Comparison of ENCODE assay signal across 8 mouse cellular contexts in genomic region chr19:55060964-55061363, GRCm38 (mm10).
A peak's percentile ranks its signal among the peaks of the same experiment; 100 is the strongest.
DNase-seq lines count a peak whose midpoint lies in the region; ATAC-seq and TF ChIP-seq lines count a peak whose summit lies in the region.

No protein-coding gene starts in this region.

- H3K4me1 ChIP-seq in intestine, postnatal 0 days (replicated peaks; ENCODE audit: control insufficient read depth, insufficient read depth, low read length), result no peaks in the 10 kb centered on the region

- H3K9ac ChIP-seq in intestine, postnatal 0 days (ENCODE audit: low read depth, low read length), result 0 out of 2 replicates have a peak overlapping the region, but pooled peaks have one; percentile 27

- H3K27ac ChIP-seq in intestine, postnatal 0 days (ENCODE audit: low read depth, low read length), result no peak overlapping the region

- ATAC-seq in intestine, postnatal 0 days, result peak; percentile 40; the same call in 1 of the 2 replicates

- H3K4me3 ChIP-seq in intestine, postnatal 0 days (ENCODE audit: low read depth, low read length), result peak overlapping the region; percentile 32

- H3K4me2 ChIP-seq in intestine, postnatal 0 days (replicated peaks; ENCODE audit: low read depth), result peak overlapping the region; percentile 74

- H3K9me3 ChIP-seq in intestine, postnatal 0 days (ENCODE audit: control insufficient read depth), result 0 out of 2 replicates have a peak, but pooled peaks cover 4% of the 10 kb centered on the region

- H3K36me3 ChIP-seq in intestine, postnatal 0 days (ENCODE audit: control insufficient read depth, insufficient read depth), result no peaks in the 10 kb centered on the region

- 7% methylated on average over 7 of the region's 7 CpGs for WGBS in intestine, postnatal 0 days

- H3K27me3 ChIP-seq in intestine, postnatal 0 days (replicated peaks; ENCODE audit: control insufficient read depth, insufficient read depth, low read length), result no peaks in the 10 kb centered on the region

- DNase-seq in 3T3-L1 (ENCODE audit: low read depth, low spot score) (peak; percentile 92), adipocyte (ENCODE audit: low spot score) (peak; percentile 83)
- peak; percentile 91 for DNase-seq in embryo, embryonic 10.5 days (ENCODE audit: low spot score)
- peak; percentile 63 for DNase-seq in gastrocnemius, postnatal 14 days
- DNase-seq in left cerebral cortex, postnatal 36 days (ENCODE audit: low spot score in 2 of 2), result peak; percentile 62 to 71
- peak; percentile 77 for DNase-seq in mesoderm, embryonic 11.5 days (ENCODE audit: low read depth, low spot score)
- DNase-seq in right cerebral cortex, postnatal 4 days, result peak; percentile 89

- intact Hi-C loops in gastrocnemius, postnatal 14 days (cut with DNase I; ENCODE audit: low total_unique reads), result no loop called here
- intact Hi-C loops in left cerebral cortex, postnatal 36 days (cut with DNase I), result loop anchor here (1.0 to 10.0 kb wide), 4 partner anchors 1017 to 1416 kb away; partner anchors contain the start of genes Adra2a, Bbip1 and Shoc2

- peak; percentile 94 for TF ChIP-seq CTCF in intestine, postnatal 0 days (IDR thresholded peaks at IDR 0.05; ENCODE audit: low read depth)
